ENCODE assay signal across 9 mouse cellular contexts in genomic region chr8:60466686-60467335, GRCm38 (mm10). TPM values are rescaled to one million over a fixed set of nuclear protein-coding genes. Genes with fewer than 3 reads are reported as not detected.
DNase-seq lines count a peak whose midpoint lies in the region; ATAC-seq and TF ChIP-seq lines count a peak whose summit lies in the region.
"Had no signal": no experiment of that assay in that cellular context is flagged by ENCODE, and none has a peak within 500 bp of the region (broad histone marks: within the 10 kb centered on the region; RNA-seq: fewer than 3 reads in every experiment).

No protein-coding gene starts in this region.

- H3K4me3 ChIP-seq in liver, embryonic 14.5 days (ENCODE audit: insufficient read depth in 1 of 2, low read depth in 2 of 2, low read length in 2 of 2): no peak overlapping the region
- H3K4me3 ChIP-seq: stomach, embryonic 15.5 days had no signal

- DNase-seq in 3T3-L1 (ENCODE audit: low read depth, low spot score) (peak; percentile 77), R1 (ENCODE audit: low read depth, low spot score) (peak; percentile 58)
- DNase-seq in cerebellum, postnatal 4 days (ENCODE audit: low spot score in 2 of 2): peak; percentile 50 to 78
- peak; percentile 16 to 34 for DNase-seq in gastrocnemius, postnatal 36 days
- peak; percentile 77 for DNase-seq in kidney, postnatal 14 days
- DNase-seq in liver, embryonic 14.5 days (ENCODE audit: low read depth in 3 of 3, low spot score in 3 of 3): no peak
- DNase-seq in ovary, postnatal 14 days (ENCODE audit: low spot score): peak; percentile 57
- no peak for DNase-seq in spleen, postnatal 4 days (ENCODE audit: low spot score in 2 of 2)

- intact Hi-C loops in gastrocnemius, postnatal 36 days (cut with DNase I): loop anchor here (5.0 kb wide), 1 partner anchor 1900 kb away; no protein-coding TSS in a partner anchor

- no peak overlapping the region for H3K27ac ChIP-seq in liver, embryonic 14.5 days
- H3K27ac ChIP-seq: stomach, embryonic 15.5 days had no signal

- TF ChIP-seq EP300 in liver, embryonic 14.5 days (IDR thresholded peaks at IDR 0.05; ENCODE audit: low read depth): no peak

- H3K4me2 ChIP-seq in liver, embryonic 14.5 days (ENCODE audit: low read depth): no peak overlapping the region
- H3K4me2 ChIP-seq: stomach, embryonic 15.5 days had no signal

- H3K9ac ChIP-seq in liver, embryonic 14.5 days (replicated peaks): no peak overlapping the region
- H3K9ac ChIP-seq: stomach, embryonic 15.5 days had no signal

- WGBS in liver, embryonic 14.5 days (ENCODE audit: insufficient replicate concordance): 30% methylated on average over 15 of the region's 15 CpGs

- peak; percentile 65 for TF ChIP-seq CTCF in liver, embryonic 14.5 days (IDR thresholded peaks at IDR 0.05; ENCODE audit: low read depth)

- no peaks in the 10 kb centered on the region for H3K27me3 ChIP-seq in liver, embryonic 14.5 days (ENCODE audit: control insufficient read depth, insufficient read depth, low read length)
- H3K27me3 ChIP-seq: stomach, embryonic 15.5 days had no signal

- no peaks in the 10 kb centered on the region for H3K4me1 ChIP-seq in liver, embryonic 14.5 days (replicated peaks; ENCODE audit: control insufficient read depth in 2 of 2, insufficient read depth in 2 of 2, low read length in 1 of 2)
- H3K4me1 ChIP-seq: stomach, embryonic 15.5 days had no signal

- no peaks in the 10 kb centered on the region for H3K36me3 ChIP-seq in liver, embryonic 14.5 days (replicated peaks; ENCODE audit: control insufficient read depth, insufficient read depth, low read depth)
- H3K36me3 ChIP-seq: stomach, embryonic 15.5 days had no signal

- no peaks in the 10 kb centered on the region for H3K9me3 ChIP-seq in liver, embryonic 14.5 days (ENCODE audit: control insufficient read depth, low read length)
- H3K9me3 ChIP-seq: stomach, embryonic 15.5 days had no signal

- ATAC-seq in liver, embryonic 14.5 days (ENCODE audit: insufficient read depth): no peak

RNA-seq across cellular contexts. Expression of gene Gm10283, which starts 36.2 kb away (rescaled TPM):
- total RNA-seq in gastrocnemius, postnatal 36 days (2021): not detected
- not detected in 2 replicates for polyA plus RNA-seq in liver, embryonic 14.5 days (2012; rRNA removed)
- polyA plus RNA-seq in liver, embryonic 14.5 days (2014; fragmentation: Nextera tagmentation; extraction: Ambion mirVana): not detected in 2 replicates
- polyA plus RNA-seq: stomach, embryonic 15.5 days had no signal

RNA-seq across cellular contexts. Expression of gene Aadat, which starts 38.9 kb away (rescaled TPM):
- total RNA-seq in gastrocnemius, postnatal 36 days (2021): not detected
- polyA plus RNA-seq in liver, embryonic 14.5 days (2012; rRNA removed): 6.2 and 7.6 TPM in 2 replicates
- polyA plus RNA-seq in liver, embryonic 14.5 days (2014; fragmentation: Nextera tagmentation; extraction: Ambion mirVana): 7.3 and 8.7 TPM in 2 replicates

Comparison
In these comparisons a context has a peak if more than half of its experiments do, and no peak if none do; other contexts are left out.
1. DNase-seq: peak in 3T3-L1 (single experiment), R1 (single experiment), cerebellum, postnatal 4 days (2 of 2), gastrocnemius, postnatal 36 days (2 of 2), kidney, postnatal 14 days (single experiment) and ovary, postnatal 14 days (single experiment); none in liver, embryonic 14.5 days (0 of 3) and spleen, postnatal 4 days (0 of 2).